Mouse (Mus musculus): Measurements from ENCODE around the gene Ralgds. TPM values are rescaled to one million over a fixed set of nuclear protein-coding genes. Genes with fewer than 3 reads are reported as not detected.
A peak's percentile ranks its signal among the peaks of the same experiment; 100 is the strongest.

Gene Ralgds
- polyA plus RNA-seq, 1 experiment from 2014 or later = 70.8 TPM

- no peak for ATAC-seq (ENCODE audit: insufficient number of reproducible peaks, low FRiP score, low TSS enrichment, low read depth)
- Histone ChIP-seq H3K4me3 (replicated peaks) (peak overlapping the region; percentile 83), H3K4me2 (replicated peaks) (peak overlapping the region; percentile 72), H3K27me3 (no peaks in the 10 kb centered on the region), H3K9me3 (replicated peaks) (no peaks in the 10 kb centered on the region), H3K4me1 (peaks cover 98% of the 10 kb centered on the region), H3K9ac (0 out of 2 replicates have a peak overlapping the region, but pooled peaks have one; percentile 7), H3K36me3 (no peaks in the 10 kb centered on the region; the same call in 1 of the 2 replicates), H3K27ac (replicated peaks) (peak overlapping the region; percentile 88)
- 20% methylated on average over 4 of the region's 4 CpGs for WGBS
Measured at GRCm38 (mm10) chr2:28535263-28535540, 22.3 kb downstream of the Ralgds start.

- H3K27me3 ChIP-seq = no peaks in the 10 kb centered on the region
- H3K9ac ChIP-seq = no peak overlapping the region
- H3K4me1 ChIP-seq = peaks cover 98% of the 10 kb centered on the region
- H3K9me3 ChIP-seq (replicated peaks) = no peaks in the 10 kb centered on the region
- peak overlapping the region; percentile 72 for H3K4me2 ChIP-seq (replicated peaks)
- peak overlapping the region; percentile 88 for H3K27ac ChIP-seq (replicated peaks)
- ATAC-seq (ENCODE audit: insufficient number of reproducible peaks, low FRiP score, low TSS enrichment, low read depth) = no peak
- H3K4me3 ChIP-seq (replicated peaks) = peak overlapping the region; percentile 83
- H3K36me3 ChIP-seq = peaks cover 4% of the 10 kb centered on the region
- 26% methylated on average over 7 of the region's 7 CpGs for WGBS
Measured at GRCm38 (mm10) chr2:28535650-28536049, 22.7 kb downstream of the Ralgds start.

GRCm38 (mm10) chr2:28536166-28536565, 23.2 kb downstream of the Ralgds start:
- peak overlapping the region; percentile 83 for H3K4me3 ChIP-seq (replicated peaks)

GRCm38 (mm10) chr2:28536766-28537633, 24.1 kb downstream of the Ralgds start:
- Histone ChIP-seq H3K4me1 (peaks cover 87% of the 10 kb centered on the region), H3K4me2 (replicated peaks) (no peak overlapping the region), H3K36me3 (peaks cover 10% of the 10 kb centered on the region), H3K27me3 (no peaks in the 10 kb centered on the region), H3K27ac (replicated peaks) (peak overlapping the region; percentile 51; the same call in 1 of the 2 replicates), H3K9me3 (replicated peaks) (no peaks in the 10 kb centered on the region), H3K4me3 (replicated peaks) (no peak overlapping the region), H3K9ac (no peak overlapping the region)
- no peak for ATAC-seq (ENCODE audit: insufficient number of reproducible peaks, low FRiP score, low TSS enrichment, low read depth)
- 75% methylated on average over 11 of the region's 11 CpGs for WGBS

More at GRCm38 (mm10) chr2:28536166-28536565, 23.2 kb downstream of the Ralgds start:
- Histone ChIP-seq H3K27me3 (no peaks in the 10 kb centered on the region), H3K4me2 (replicated peaks) (peak overlapping the region; percentile 72), H3K9me3 (replicated peaks) (no peaks in the 10 kb centered on the region), H3K27ac (replicated peaks) (peak overlapping the region; percentile 88), H3K36me3 (peaks cover 7% of the 10 kb centered on the region), H3K4me1 (peaks cover 95% of the 10 kb centered on the region), H3K9ac (no peak overlapping the region)
- WGBS = 38% methylated on average over 4 of the region's 4 CpGs
- ATAC-seq (ENCODE audit: insufficient number of reproducible peaks, low FRiP score, low TSS enrichment, low read depth) = no peak

GRCm38 (mm10) chr2:28537634-28537920, 24.7 kb downstream of the Ralgds start:
- WGBS = 48% methylated on average over 4 of the region's 4 CpGs
- no peak overlapping the region for H3K4me3 ChIP-seq (replicated peaks)
- no peak overlapping the region for H3K4me2 ChIP-seq (replicated peaks)
- H3K4me1 ChIP-seq = peaks cover 81% of the 10 kb centered on the region
- H3K36me3 ChIP-seq = peaks cover 16% of the 10 kb centered on the region
- ATAC-seq (ENCODE audit: insufficient number of reproducible peaks, low FRiP score, low TSS enrichment, low read depth) = no peak
- no peaks in the 10 kb centered on the region for H3K27me3 ChIP-seq
- no peak overlapping the region for H3K9ac ChIP-seq
- H3K9me3 ChIP-seq (replicated peaks) = no peaks in the 10 kb centered on the region
- 0 out of 2 replicates have a peak overlapping the region, but pooled peaks have one; percentile 86 for H3K27ac ChIP-seq (replicated peaks)

- 55% methylated on average over 8 of the region's 8 CpGs for WGBS
- Histone ChIP-seq H3K27me3 (no peaks in the 10 kb centered on the region), H3K9ac (no peak overlapping the region), H3K9me3 (replicated peaks) (no peaks in the 10 kb centered on the region), H3K36me3 (peaks cover 21% of the 10 kb centered on the region), H3K4me2 (replicated peaks) (0 out of 2 replicates have a peak overlapping the region, but pooled peaks have one; percentile 15), H3K4me3 (replicated peaks) (no peak overlapping the region), H3K4me1 (peaks cover 75% of the 10 kb centered on the region), H3K27ac (replicated peaks) (peak overlapping the region; percentile 86)
- ATAC-seq (ENCODE audit: insufficient number of reproducible peaks, low FRiP score, low TSS enrichment, low read depth) = no peak
Measured at GRCm38 (mm10) chr2:28537995-28538816, 25.3 kb downstream of the Ralgds start.

GRCm38 (mm10) chr2:28538817-28539128, 25.8 kb downstream of the Ralgds start:
- ATAC-seq (ENCODE audit: insufficient number of reproducible peaks, low FRiP score, low TSS enrichment, low read depth) = no peak; the same call in 1 of the 2 replicates
- peaks cover 27% of the 10 kb centered on the region for H3K36me3 ChIP-seq
- H3K9me3 ChIP-seq (replicated peaks) = no peaks in the 10 kb centered on the region
- H3K4me2 ChIP-seq (replicated peaks) = peak overlapping the region; percentile 17
- 23% methylated on average over 1 of the region's 1 CpGs for WGBS
- H3K27me3 ChIP-seq = no peaks in the 10 kb centered on the region
- peaks cover 71% of the 10 kb centered on the region for H3K4me1 ChIP-seq
- H3K27ac ChIP-seq (replicated peaks) = peak overlapping the region; percentile 86
- H3K4me3 ChIP-seq (replicated peaks) = no peak overlapping the region
- no peak overlapping the region for H3K9ac ChIP-seq

GRCm38 (mm10) chr2:28539206-28539605, 26.3 kb downstream of the Ralgds start:
- WGBS = 37% methylated on average over 7 of the region's 7 CpGs
- Histone ChIP-seq H3K27ac (replicated peaks) (peak overlapping the region; percentile 86), H3K4me3 (replicated peaks) (no peak overlapping the region), H3K9me3 (replicated peaks) (no peaks in the 10 kb centered on the region), H3K9ac (0 out of 2 replicates have a peak overlapping the region, but pooled peaks have one; percentile 9), H3K4me1 (peaks cover 67% of the 10 kb centered on the region), H3K27me3 (no peaks in the 10 kb centered on the region), H3K4me2 (replicated peaks) (peak overlapping the region; percentile 17), H3K36me3 (peaks cover 31% of the 10 kb centered on the region)
- peak; percentile 52 for ATAC-seq (ENCODE audit: insufficient number of reproducible peaks, low FRiP score, low TSS enrichment, low read depth)

GRCm38 (mm10) chr2:28539949-28540348, 27.0 kb downstream of the Ralgds start:
- Histone ChIP-seq H3K9ac (0 out of 2 replicates have a peak overlapping the region, but pooled peaks have one; percentile 9), H3K4me3 (replicated peaks) (no peak overlapping the region), H3K4me2 (replicated peaks) (no peak overlapping the region), H3K36me3 (peaks cover 39% of the 10 kb centered on the region), H3K4me1 (peaks cover 60% of the 10 kb centered on the region), H3K27me3 (no peaks in the 10 kb centered on the region), H3K9me3 (replicated peaks) (no peaks in the 10 kb centered on the region), H3K27ac (replicated peaks) (peak overlapping the region; percentile 86)
- no peak for ATAC-seq (ENCODE audit: insufficient number of reproducible peaks, low FRiP score, low TSS enrichment, low read depth)
- 59% methylated on average over 2 of the region's 2 CpGs for WGBS

- Histone ChIP-seq H3K4me2 (replicated peaks) (no peak overlapping the region), H3K36me3 (peaks cover 46% of the 10 kb centered on the region), H3K9ac (no peak overlapping the region), H3K27me3 (no peaks in the 10 kb centered on the region), H3K4me1 (peaks cover 52% of the 10 kb centered on the region), H3K4me3 (replicated peaks) (no peak overlapping the region), H3K27ac (replicated peaks) (no peak overlapping the region), H3K9me3 (replicated peaks) (no peaks in the 10 kb centered on the region)
- no peak for ATAC-seq (ENCODE audit: insufficient number of reproducible peaks, low FRiP score, low TSS enrichment, low read depth)
- 88% methylated on average over 8 of the region's 8 CpGs for WGBS
Measured at GRCm38 (mm10) chr2:28540587-28541227, 27.8 kb downstream of the Ralgds start.

GRCm38 (mm10) chr2:28543894-28544293, 31.0 kb downstream of the Ralgds start:
- no peak overlapping the region for H3K4me2 ChIP-seq (replicated peaks)
- no peaks in the 10 kb centered on the region for H3K27me3 ChIP-seq
- H3K27ac ChIP-seq (replicated peaks) = no peak overlapping the region
- WGBS = 83% methylated on average over 8 of the region's 8 CpGs
- H3K9ac ChIP-seq = no peak overlapping the region
- no peak for ATAC-seq (ENCODE audit: insufficient number of reproducible peaks, low FRiP score, low TSS enrichment, low read depth)
- peaks cover 74% of the 10 kb centered on the region for H3K36me3 ChIP-seq
- H3K9me3 ChIP-seq (replicated peaks) = no peaks in the 10 kb centered on the region
- H3K4me3 ChIP-seq (replicated peaks) = no peak overlapping the region
- H3K4me1 ChIP-seq = peaks cover 20% of the 10 kb centered on the region
